Mouse (Mus musculus): ENCODE data around the gene Olfr584. TPM values are rescaled to one million over a fixed set of nuclear protein-coding genes. Genes with fewer than 3 reads are reported as not detected.

Gene Olfr584
- polyA plus RNA-seq (2014; fragmentation: Nextera tagmentation; extraction: Ambion mirVana), result not detected in 2 replicates

- Histone ChIP-seq H3K4me1 (ENCODE audit: control insufficient read depth, insufficient read depth, low read length) (no peaks in the 10 kb centered on the region), H3K27me3 (ENCODE audit: control insufficient read depth, insufficient read depth, low read length) (no peaks in the 10 kb centered on the region), H3K9me3 (ENCODE audit: control insufficient read depth, low read length) (no peaks in the 10 kb centered on the region; the same call in 1 of the 2 replicates), H3K4me2 (ENCODE audit: low read length) (no peak within 1 kb of the TSS), H3K36me3 (ENCODE audit: control insufficient read depth, insufficient read depth, low read length) (no peaks in the 10 kb centered on the region), H3K9ac (replicated peaks; ENCODE audit: low read length) (no peak within 1 kb of the TSS), H3K4me3 (replicated peaks; ENCODE audit: low read depth, low read length) (no peak within 1 kb of the TSS), H3K27ac (replicated peaks; ENCODE audit: low read depth, low read length) (no peak within 1 kb of the TSS)
- WGBS, result 90% methylated on average over 1 of the region's 1 CpGs
- no peak for ATAC-seq (ENCODE audit: low FRiP score, low TSS enrichment)
- no peak for DNase-seq
These were observed at the start of gene Olfr584 for GRCm38 (mm10) chr7:103081585-103081984. Gene Olfr584 (plus strand): TSS chr7:103081885.

- no peak for DNase-seq
- no peak for ATAC-seq (ENCODE audit: low FRiP score, low TSS enrichment)
These were observed 44.0 kb upstream of the Olfr584 start, which contains the start of gene Olfr582 for GRCm38 (mm10) chr7:103037724-103038123. Gene Olfr582 (plus strand): TSS chr7:103038024.

GRCm38 (mm10) chr7:103051000-103051399 lies 30.7 kb upstream of the Olfr584 start, which contains the start of gene Olfr583:
Gene Olfr583 (plus strand): TSS chr7:103051300.
- Histone ChIP-seq H3K36me3 (ENCODE audit: control insufficient read depth, insufficient read depth, low read length) (no peaks in the 10 kb centered on the region), H3K9me3 (ENCODE audit: control insufficient read depth, low read length) (no peaks in the 10 kb centered on the region; the same call in 1 of the 2 replicates), H3K27ac (replicated peaks; ENCODE audit: low read depth, low read length) (no peak within 1 kb of the TSS), H3K27me3 (ENCODE audit: control insufficient read depth, insufficient read depth, low read length) (no peaks in the 10 kb centered on the region), H3K9ac (replicated peaks; ENCODE audit: low read length) (no peak within 1 kb of the TSS), H3K4me2 (ENCODE audit: low read length) (no peak within 1 kb of the TSS), H3K4me3 (replicated peaks; ENCODE audit: low read depth, low read length) (no peak within 1 kb of the TSS), H3K4me1 (ENCODE audit: control insufficient read depth, insufficient read depth, low read length) (no peaks in the 10 kb centered on the region)
- DNase-seq, result no peak
- no peak for ATAC-seq (ENCODE audit: low FRiP score, low TSS enrichment)
- WGBS, result 97% methylated on average over 1 of the region's 1 CpGs

More at GRCm38 (mm10) chr7:103037724-103038123, 44.0 kb upstream of the Olfr584 start, which contains the start of gene Olfr582:
- H3K36me3 ChIP-seq (ENCODE audit: control insufficient read depth, insufficient read depth, low read length), result no peaks in the 10 kb centered on the region
- no peaks in the 10 kb centered on the region for H3K27me3 ChIP-seq (ENCODE audit: control insufficient read depth, insufficient read depth, low read length)
- H3K27ac ChIP-seq (replicated peaks; ENCODE audit: low read depth, low read length), result no peak within 1 kb of the TSS
- H3K4me1 ChIP-seq (ENCODE audit: control insufficient read depth, insufficient read depth, low read length), result no peaks in the 10 kb centered on the region
- H3K9ac ChIP-seq (replicated peaks; ENCODE audit: low read length), result no peak within 1 kb of the TSS
- no peak within 1 kb of the TSS for H3K4me3 ChIP-seq (replicated peaks; ENCODE audit: low read depth, low read length)
- no peaks in the 10 kb centered on the region for H3K9me3 ChIP-seq (ENCODE audit: control insufficient read depth, low read length)
- no peak within 1 kb of the TSS for H3K4me2 ChIP-seq (ENCODE audit: low read length)

GRCm38 (mm10) chr7:103097420-103097819 lies 15.7 kb downstream of the Olfr584 start, which contains the start of gene Olfr585:
Gene Olfr585 (plus strand): TSS chr7:103097720.
- no peak within 1 kb of the TSS for H3K9ac ChIP-seq (replicated peaks; ENCODE audit: low read length)
- no peaks in the 10 kb centered on the region for H3K4me1 ChIP-seq (ENCODE audit: control insufficient read depth, insufficient read depth, low read length)
- H3K4me3 ChIP-seq (replicated peaks; ENCODE audit: low read depth, low read length), result no peak within 1 kb of the TSS
- ATAC-seq (ENCODE audit: low FRiP score, low TSS enrichment), result no peak
- no peak within 1 kb of the TSS for H3K4me2 ChIP-seq (ENCODE audit: low read length)
- H3K27me3 ChIP-seq (ENCODE audit: control insufficient read depth, insufficient read depth, low read length), result no peaks in the 10 kb centered on the region
- no peak for DNase-seq
- no peak within 1 kb of the TSS for H3K27ac ChIP-seq (replicated peaks; ENCODE audit: low read depth, low read length)
- H3K36me3 ChIP-seq (ENCODE audit: control insufficient read depth, insufficient read depth, low read length), result no peaks in the 10 kb centered on the region
- 80% methylated on average over 1 of the region's 1 CpGs for WGBS
- H3K9me3 ChIP-seq (ENCODE audit: control insufficient read depth, low read length), result no peaks in the 10 kb centered on the region

GRCm38 (mm10) chr7:103119406-103119805 lies 37.7 kb downstream of the Olfr584 start:
- Histone ChIP-seq H3K4me1 (ENCODE audit: control insufficient read depth, insufficient read depth, low read length) (no peaks in the 10 kb centered on the region), H3K4me3 (replicated peaks; ENCODE audit: low read depth, low read length) (no peak overlapping the region), H3K36me3 (ENCODE audit: control insufficient read depth, insufficient read depth, low read length) (no peaks in the 10 kb centered on the region), H3K27ac (replicated peaks; ENCODE audit: low read depth, low read length) (no peak overlapping the region), H3K4me2 (ENCODE audit: low read length) (no peak overlapping the region), H3K9ac (replicated peaks; ENCODE audit: low read length) (no peak overlapping the region), H3K9me3 (ENCODE audit: control insufficient read depth, low read length) (no peaks in the 10 kb centered on the region), H3K27me3 (ENCODE audit: control insufficient read depth, insufficient read depth, low read length) (no peaks in the 10 kb centered on the region)
- no peak; the same call in 1 of the 2 replicates for ATAC-seq (ENCODE audit: low FRiP score, low TSS enrichment)
- peak; percentile 7 for DNase-seq
- WGBS, result 54% methylated on average over 3 of the region's 3 CpGs

GRCm38 (mm10) chr7:103125538-103125937 lies 43.9 kb downstream of the Olfr584 start, which contains the start of gene Olfr586:
Gene Olfr586 (minus strand): TSS chr7:103125638.
- WGBS, result 93% methylated on average over 3 of the region's 3 CpGs
- Histone ChIP-seq H3K4me3 (replicated peaks; ENCODE audit: low read depth, low read length) (no peak within 1 kb of the TSS), H3K4me1 (ENCODE audit: control insufficient read depth, insufficient read depth, low read length) (no peaks in the 10 kb centered on the region), H3K36me3 (ENCODE audit: control insufficient read depth, insufficient read depth, low read length) (no peaks in the 10 kb centered on the region), H3K9me3 (ENCODE audit: control insufficient read depth, low read length) (no peaks in the 10 kb centered on the region), H3K9ac (replicated peaks; ENCODE audit: low read length) (no peak within 1 kb of the TSS), H3K27me3 (ENCODE audit: control insufficient read depth, insufficient read depth, low read length) (no peaks in the 10 kb centered on the region), H3K27ac (replicated peaks; ENCODE audit: low read depth, low read length) (no peak within 1 kb of the TSS), H3K4me2 (ENCODE audit: low read length) (no peak within 1 kb of the TSS)
- DNase-seq, result no peak
- ATAC-seq (ENCODE audit: low FRiP score, low TSS enrichment), result no peak

Other genes with a start within 250 kb of the Olfr584 start
- gene Olfr566, start 223.1 kb upstream of the Olfr584 start, polyA plus RNA-seq (2014; fragmentation: Nextera tagmentation; extraction: Ambion mirVana), result not detected in 2 replicates
- gene Olfr568, start 204.8 kb upstream of the Olfr584 start, polyA plus RNA-seq (2014; fragmentation: Nextera tagmentation; extraction: Ambion mirVana), result not detected in 2 replicates
- not detected in 2 replicates for gene Olfr569, start 191.0 kb upstream of the Olfr584 start, polyA plus RNA-seq (2014; fragmentation: Nextera tagmentation; extraction: Ambion mirVana)
- gene Olfr570, start 187.3 kb upstream of the Olfr584 start, polyA plus RNA-seq (2014; fragmentation: Nextera tagmentation; extraction: Ambion mirVana), result not detected in 2 replicates
- not detected in 2 replicates for gene Olfr571, start 164.3 kb upstream of the Olfr584 start, polyA plus RNA-seq (2014; fragmentation: Nextera tagmentation; extraction: Ambion mirVana)
- not detected in 2 replicates for gene Olfr572, start 157.5 kb upstream of the Olfr584 start, polyA plus RNA-seq (2014; fragmentation: Nextera tagmentation; extraction: Ambion mirVana)
- not detected in 2 replicates for gene Olfr573-ps1, start 139.3 kb upstream of the Olfr584 start, polyA plus RNA-seq (2014; fragmentation: Nextera tagmentation; extraction: Ambion mirVana)
- gene Olfr574, start 133.4 kb upstream of the Olfr584 start, polyA plus RNA-seq (2014; fragmentation: Nextera tagmentation; extraction: Ambion mirVana), result not detected in 2 replicates
- not detected in 2 replicates for gene Olfr575, start 123.1 kb upstream of the Olfr584 start, polyA plus RNA-seq (2014; fragmentation: Nextera tagmentation; extraction: Ambion mirVana)
- not detected in 2 replicates for gene Olfr576, start 119.2 kb upstream of the Olfr584 start, polyA plus RNA-seq (2014; fragmentation: Nextera tagmentation; extraction: Ambion mirVana)
- not detected in 2 replicates for gene Olfr577, start 105.9 kb upstream of the Olfr584 start, polyA plus RNA-seq (2014; fragmentation: Nextera tagmentation; extraction: Ambion mirVana)
- not detected in 2 replicates for gene Olfr578, start 92.6 kb upstream of the Olfr584 start, polyA plus RNA-seq (2014; fragmentation: Nextera tagmentation; extraction: Ambion mirVana)
- gene Olfr582, start 43.9 kb upstream of the Olfr584 start, polyA plus RNA-seq (2014; fragmentation: Nextera tagmentation; extraction: Ambion mirVana), result not detected in 2 replicates
- gene Olfr583, start 30.6 kb upstream of the Olfr584 start, polyA plus RNA-seq (2014; fragmentation: Nextera tagmentation; extraction: Ambion mirVana), result not detected in 2 replicates
- gene Olfr585, start 15.8 kb downstream of the Olfr584 start, polyA plus RNA-seq (2014; fragmentation: Nextera tagmentation; extraction: Ambion mirVana), result not detected in 2 replicates
- gene Olfr586, start 43.8 kb downstream of the Olfr584 start, polyA plus RNA-seq (2014; fragmentation: Nextera tagmentation; extraction: Ambion mirVana), result not detected in 2 replicates
- gene Olfr588-ps1, start 59.0 kb downstream of the Olfr584 start, polyA plus RNA-seq (2014; fragmentation: Nextera tagmentation; extraction: Ambion mirVana), result not detected in 2 replicates
- not detected in 2 replicates for gene Olfr589, start 74.5 kb downstream of the Olfr584 start, polyA plus RNA-seq (2014; fragmentation: Nextera tagmentation; extraction: Ambion mirVana)
- gene Olfr591, start 96.5 kb downstream of the Olfr584 start, polyA plus RNA-seq (2014; fragmentation: Nextera tagmentation; extraction: Ambion mirVana), result not detected in 2 replicates
- not detected in 2 replicates for gene Olfr592, start 102.9 kb downstream of the Olfr584 start, polyA plus RNA-seq (2014; fragmentation: Nextera tagmentation; extraction: Ambion mirVana)
- gene Olfr593, start 130.0 kb downstream of the Olfr584 start, polyA plus RNA-seq (2014; fragmentation: Nextera tagmentation; extraction: Ambion mirVana), result not detected in 2 replicates
- gene Olfr594, start 135.1 kb downstream of the Olfr584 start, polyA plus RNA-seq (2014; fragmentation: Nextera tagmentation; extraction: Ambion mirVana), result not detected in 2 replicates
- gene Usp17ld, start 170.6 kb downstream of the Olfr584 start, polyA plus RNA-seq (2014; fragmentation: Nextera tagmentation; extraction: Ambion mirVana), result not detected in 2 replicates
- gene Olfr596, start 223.8 kb downstream of the Olfr584 start, polyA plus RNA-seq (2014; fragmentation: Nextera tagmentation; extraction: Ambion mirVana), result not detected in 2 replicates
- not detected in 2 replicates for gene Olfr597, start 234.4 kb downstream of the Olfr584 start, polyA plus RNA-seq (2014; fragmentation: Nextera tagmentation; extraction: Ambion mirVana)
- not detected in 2 replicates for gene Olfr598, start 241.7 kb downstream of the Olfr584 start, polyA plus RNA-seq (2014; fragmentation: Nextera tagmentation; extraction: Ambion mirVana)

Measured in midbrain, embryonic 14.5 days (tissue).